Mouse (Mus musculus) stomach, embryonic 15.5 days (tissue): ENCODE measurements around the gene Gm21904. TPM values are rescaled to one million over a fixed set of nuclear protein-coding genes. Genes with fewer than 3 reads are reported as not detected.
"Not testable (repeated sequence)": the region's sequence is repeated elsewhere in the genome, so short reads cannot be mapped to it uniquely, and the experiment has no call there.

Source experiments
- ATAC-seq: fragments of 200-750 bp; cut with Nextera tagmentation; 2 replicates; pipeline ENCODE4 v1.8.0; 2017; ENCODE audit warnings: low read depth, moderate number of reproducible peaks, moderate TSS enrichment; ENCODE audit not compliant: insufficient read depth, low FRiP score
- H3K27ac ChIP-seq: fragments of 300-500 bp; sonication (generic); 2 replicates; pipeline ENCODE4 v1.5.1; 2015; ENCODE audit warnings: mild to moderate bottlenecking, inconsistent platforms
- H3K27me3 ChIP-seq: fragments of 300-500 bp; sonication (generic); replicated peaks from 2 replicates; pipeline ENCODE4 v1.6.1; 2015; ENCODE audit warnings: inconsistent platforms
- H3K36me3 ChIP-seq: fragments of 300-500 bp; sonication (generic); 2 replicates; pipeline ENCODE4 v1.6.1; 2015; ENCODE audit warnings: inconsistent platforms
- H3K4me1 ChIP-seq: fragments of 300-500 bp; sonication (generic); 2 replicates; pipeline ENCODE4 v1.6.1; 2015; ENCODE audit warnings: inconsistent platforms
- H3K4me2 ChIP-seq: fragments of 300-500 bp; sonication (generic); 2 replicates; pipeline ENCODE4 v1.6.1; 2015; ENCODE audit warnings: mild to moderate bottlenecking, inconsistent platforms
- H3K4me3 ChIP-seq: fragments of 300-500 bp; sonication (generic); replicated peaks from 2 replicates; pipeline ENCODE4 v1.5.1; 2015; ENCODE audit warnings: inconsistent platforms
- H3K9ac ChIP-seq: fragments of 300-500 bp; sonication (generic); 2 replicates; pipeline ENCODE4 v1.6.1; 2015; ENCODE audit warnings: inconsistent platforms
- H3K9me3 ChIP-seq: fragments of 300-500 bp; sonication (generic); 2 replicates; pipeline ENCODE4 v1.6.1; 2016; ENCODE audit warnings: inconsistent platforms
- WGBS: fragments of 180-500 bp; shearing (Covaris S2); methylation state at CpG from one replicate; pipeline ENCODE4 v1.1.7; 2015; 5-methylcytosine and 5-hydroxymethylcytosine counted together
- polyA plus RNA-seq: library from polyadenylated mRNA; unstranded; fragments of >200 nt; fragmentation: Nextera tagmentation; extraction: Ambion mirVana; gene quantifications from 2 replicates; pipeline ENCODE4 v1.2.1, GENCODE M21; 2015

The Gm21904 gene
- polyA plus RNA-seq = not detected in 2 replicates

DNA sequence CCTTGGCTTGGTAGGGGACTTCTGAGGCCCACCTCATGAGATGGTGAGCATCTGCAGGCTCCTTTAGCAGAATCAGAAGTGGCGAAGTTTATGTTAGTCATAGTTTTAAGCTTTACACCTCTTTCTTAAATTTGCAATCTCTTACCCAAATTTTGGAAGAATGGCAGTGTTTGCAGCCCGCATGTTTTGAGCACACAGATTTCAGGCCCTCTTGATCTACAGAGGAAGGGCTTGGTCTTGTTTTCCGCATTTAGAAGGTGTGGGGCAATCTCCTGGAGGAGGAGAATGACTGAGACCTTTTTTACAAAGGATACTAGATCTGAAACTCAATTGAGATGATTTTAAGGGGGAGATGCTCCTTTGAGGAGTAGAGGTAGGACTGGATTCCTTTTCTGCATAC is at the start of gene Gm21904:
TSS of gene Gm21904 (minus strand) at position 101 of the 400 bp plus-strand sequence.
- H3K36me3 ChIP-seq, H3K27ac ChIP-seq, ATAC-seq, H3K9me3 ChIP-seq, H3K4me1 ChIP-seq, H3K4me3 ChIP-seq, H3K9ac ChIP-seq, H3K4me2 ChIP-seq, H3K27me3 ChIP-seq: not testable (repeated sequence)
- WGBS = no CpG with 5 or more reads among the region's 3 CpGs

- not testable (repeated sequence) for H3K4me3 ChIP-seq, H3K27me3 ChIP-seq, H3K4me1 ChIP-seq, H3K27ac ChIP-seq, ATAC-seq, H3K36me3 ChIP-seq, H3K4me2 ChIP-seq, H3K9ac ChIP-seq, H3K9me3 ChIP-seq
These were observed 28.4 kb upstream of the Gm21904 start, which contains the start of the genes Gm20772 and Gm20831 for GRCm38 (mm10) chrY:17874441-17874840. Gene Gm20772, plus strand, starts transcription at chrY:17874741. Gene Gm20831, plus strand, starts transcription at chrY:17874741.

Other genes starting within 250 kb of the Gm21904 start
- not detected in 2 replicates for gene Gm20772, start 28.5 kb upstream of the Gm21904 start, polyA plus RNA-seq
- not detected in 2 replicates for gene Gm20831, start 28.5 kb upstream of the Gm21904 start, polyA plus RNA-seq
- gene Srsy, start 91.1 kb upstream of the Gm21904 start, polyA plus RNA-seq = not detected in 2 replicates
- not detected in 2 replicates for gene Gm21764, start 215.5 kb upstream of the Gm21904 start, polyA plus RNA-seq
- gene Ssty1, start 242.8 kb upstream of the Gm21904 start, polyA plus RNA-seq = not detected in 2 replicates